Mouse (Mus musculus) telencephalon, adult 2 months (tissue): ENCODE results near the gene Ptpn14.
A peak's percentile ranks its signal among the peaks of the same experiment; 100 is the strongest.

Experiments used
- DNase-seq: peaks from one replicate; pipeline ENCODE4 v3.0.0-alpha.2; 2011; ENCODE audit warnings: low read depth, low spot score

The Ptpn14 gene

GRCm38 (mm10) chr1:189806533-189807297 is 78.6 kb downstream of the Ptpn14 start:
- DNase-seq, result no peak

- DNase-seq, result no peak
Measured at GRCm38 (mm10) chr1:189808015-189808414, 79.9 kb downstream of the Ptpn14 start.

- no peak for DNase-seq
Measured at GRCm38 (mm10) chr1:189808453-189808852, 80.4 kb downstream of the Ptpn14 start.

- DNase-seq, result no peak
Measured at GRCm38 (mm10) chr1:189811778-189812177, 83.7 kb downstream of the Ptpn14 start.

- no peak for DNase-seq
Measured at GRCm38 (mm10) chr1:189814385-189814784, 86.3 kb downstream of the Ptpn14 start.

GRCm38 (mm10) chr1:189817089-189817488 is 89.0 kb downstream of the Ptpn14 start:
- no peak for DNase-seq

- peak; percentile 85 for DNase-seq
Measured at GRCm38 (mm10) chr1:189817810-189818209, 89.7 kb downstream of the Ptpn14 start.

GRCm38 (mm10) chr1:189820111-189820510 is 92.0 kb downstream of the Ptpn14 start:
- DNase-seq, result no peak

- no peak for DNase-seq
Measured at GRCm38 (mm10) chr1:189824436-189824835, 96.4 kb downstream of the Ptpn14 start.

GRCm38 (mm10) chr1:189830391-189830790 is 102.3 kb downstream of the Ptpn14 start:
- DNase-seq, result no peak

GRCm38 (mm10) chr1:189830797-189831232 is 102.7 kb downstream of the Ptpn14 start:
- DNase-seq, result no peak

- DNase-seq, result no peak
Measured at GRCm38 (mm10) chr1:189833351-189833750, 105.3 kb downstream of the Ptpn14 start.

- no peak for DNase-seq
Measured at GRCm38 (mm10) chr1:189834166-189834565, 106.1 kb downstream of the Ptpn14 start.

- DNase-seq, result no peak
Measured at GRCm38 (mm10) chr1:189846319-189846718, 118.3 kb downstream of the Ptpn14 start.

GRCm38 (mm10) chr1:189849550-189849949 is 121.5 kb downstream of the Ptpn14 start:
- no peak for DNase-seq

- no peak for DNase-seq
Measured at GRCm38 (mm10) chr1:189852051-189852450, 124.0 kb downstream of the Ptpn14 start.

- DNase-seq, result no peak
Measured at GRCm38 (mm10) chr1:189852456-189852855, 124.4 kb downstream of the Ptpn14 start.

GRCm38 (mm10) chr1:189854646-189855045 is 126.6 kb downstream of the Ptpn14 start:
- no peak for DNase-seq

GRCm38 (mm10) chr1:189855739-189856138 is 127.7 kb downstream of the Ptpn14 start:
- no peak for DNase-seq

GRCm38 (mm10) chr1:189858377-189858776 is 130.3 kb downstream of the Ptpn14 start:
- DNase-seq, result no peak

GRCm38 (mm10) chr1:189860112-189860941 is 132.3 kb downstream of the Ptpn14 start:
- DNase-seq, result no peak

- DNase-seq, result no peak
Measured at GRCm38 (mm10) chr1:189860942-189861315, 132.9 kb downstream of the Ptpn14 start.

GRCm38 (mm10) chr1:189863727-189864126 is 135.7 kb downstream of the Ptpn14 start:
- DNase-seq, result no peak
